Mouse (Mus musculus) cerebellum, adult 9-10 months (tissue): ENCODE measurements around the gene Slc10a6.

Source experiments
- DNase-seq: peaks from one replicate; pipeline ENCODE4 v3.0.0; 2022

Slc10a6 gene

DNA sequence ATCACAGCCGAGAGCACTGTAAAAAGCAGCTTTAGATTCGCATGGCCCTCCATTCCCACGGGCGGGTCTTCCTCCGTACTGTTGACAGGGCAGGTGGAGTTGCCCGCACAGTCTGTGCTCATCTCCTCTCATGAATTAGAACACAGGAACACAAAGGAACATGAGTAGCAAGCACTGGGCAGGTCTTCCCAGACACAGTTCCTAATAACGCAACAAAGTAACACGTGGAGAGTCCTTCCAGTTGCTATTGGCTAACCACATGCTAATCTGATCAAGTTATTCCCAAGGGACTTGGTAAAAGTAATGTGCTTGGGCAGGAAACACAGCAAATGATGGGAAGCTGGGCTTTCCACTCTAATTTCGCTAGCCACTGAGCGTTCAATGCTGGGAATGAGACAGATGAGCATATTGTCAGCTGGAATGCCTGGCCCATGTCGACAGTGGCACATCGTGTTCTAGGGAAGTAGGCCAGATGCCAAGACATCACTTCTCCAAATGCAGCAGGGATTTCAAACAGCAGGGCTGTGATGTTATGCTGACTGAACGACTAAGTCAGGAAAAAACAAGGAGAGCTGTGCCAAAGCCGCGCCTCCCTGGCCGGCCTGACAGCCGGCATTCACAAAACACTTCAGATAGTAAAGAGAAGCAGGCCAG, at the start of gene Slc10a6:
TSS of gene Slc10a6 (minus strand) at position 293 of the 654 bp plus-strand sequence.
- DNase-seq, result peak; percentile 3

DNA sequence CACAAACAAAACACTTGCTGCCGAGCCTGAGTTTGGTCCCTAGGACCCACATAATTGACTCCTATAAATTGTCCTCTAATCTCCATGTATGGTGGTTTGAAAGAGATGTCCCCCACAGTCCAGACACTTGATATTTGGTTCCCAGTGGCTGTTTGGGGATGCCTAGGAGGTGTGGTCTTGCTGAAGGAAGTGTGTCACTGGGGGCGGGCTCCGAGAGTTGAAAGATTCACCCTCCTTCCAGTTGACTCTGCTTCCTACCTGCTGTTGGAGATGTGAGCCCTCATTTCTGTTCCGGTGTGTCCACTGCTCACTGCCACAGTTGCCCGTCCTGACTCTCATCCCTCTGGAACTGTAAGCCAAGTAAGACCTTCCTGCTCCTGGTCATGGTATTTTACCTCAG, 49.8 kb upstream of the Slc10a6 start:
- no peak for DNase-seq

DNA sequence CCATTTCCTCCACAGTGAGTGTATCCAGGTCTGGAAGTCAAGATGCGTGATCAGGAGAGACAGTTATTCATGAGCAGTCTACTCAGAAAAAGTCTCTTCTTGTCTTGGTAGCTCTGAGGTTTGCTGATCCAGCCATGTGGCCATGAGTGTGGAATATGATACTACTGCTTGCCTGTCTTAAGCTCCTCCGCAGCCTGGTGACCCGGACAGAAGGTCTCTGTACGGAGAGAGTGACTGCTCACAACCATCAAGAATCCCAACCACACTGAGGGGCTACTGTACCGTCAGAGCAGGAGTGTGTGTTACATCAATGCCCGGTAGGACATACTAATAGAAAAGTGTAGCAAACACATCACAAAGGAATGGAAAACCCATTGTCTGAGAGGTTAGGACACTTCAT, 48.7 kb upstream of the Slc10a6 start:
- DNase-seq, result no peak

DNA sequence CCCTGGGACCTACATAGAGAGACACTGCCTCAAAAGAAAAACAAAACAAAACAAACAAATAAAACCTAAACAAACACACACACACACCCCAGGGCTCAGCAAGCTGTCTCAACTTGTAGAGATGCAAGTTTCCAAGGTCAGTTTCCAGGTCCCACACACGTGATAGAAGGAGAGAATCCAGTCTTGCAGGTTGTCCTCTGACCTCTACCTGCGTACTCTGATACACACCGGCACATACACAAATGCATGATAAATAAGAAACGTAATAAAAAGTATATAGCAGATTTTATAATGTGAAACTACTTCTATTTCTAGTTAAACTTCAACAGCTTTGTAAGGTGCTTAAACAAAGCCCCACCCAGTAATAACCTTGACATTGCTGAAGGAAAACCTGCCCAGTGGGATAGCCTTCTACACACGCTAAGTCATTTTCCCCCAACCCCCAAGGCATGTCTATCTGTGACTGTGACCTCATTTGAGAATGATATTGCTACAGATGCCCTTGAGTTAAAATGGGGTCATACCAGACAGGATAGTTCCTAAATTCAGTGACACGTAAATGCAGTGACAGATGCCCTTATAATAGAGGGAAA, 47.2 kb upstream of the Slc10a6 start:
- DNase-seq, result no peak

DNA sequence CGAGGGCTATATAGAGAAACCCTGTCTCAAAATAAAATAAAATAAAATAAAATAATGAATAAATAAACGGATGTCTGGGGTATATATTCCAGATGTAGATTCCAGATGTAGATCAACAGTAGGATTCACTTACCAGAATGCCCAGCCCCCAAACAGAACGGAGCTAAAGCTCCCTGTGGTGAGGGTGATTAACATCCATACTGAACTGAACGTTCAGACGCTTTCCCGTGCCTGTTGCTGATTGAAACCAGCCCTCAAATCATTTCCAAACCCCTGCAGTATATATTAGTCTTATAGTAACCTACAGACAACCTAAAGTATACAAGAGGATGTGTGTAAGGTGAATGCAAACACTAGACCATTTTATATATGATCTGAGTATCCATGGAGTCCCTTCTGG, 45.3 kb upstream of the Slc10a6 start:
- DNase-seq, result no peak

DNA sequence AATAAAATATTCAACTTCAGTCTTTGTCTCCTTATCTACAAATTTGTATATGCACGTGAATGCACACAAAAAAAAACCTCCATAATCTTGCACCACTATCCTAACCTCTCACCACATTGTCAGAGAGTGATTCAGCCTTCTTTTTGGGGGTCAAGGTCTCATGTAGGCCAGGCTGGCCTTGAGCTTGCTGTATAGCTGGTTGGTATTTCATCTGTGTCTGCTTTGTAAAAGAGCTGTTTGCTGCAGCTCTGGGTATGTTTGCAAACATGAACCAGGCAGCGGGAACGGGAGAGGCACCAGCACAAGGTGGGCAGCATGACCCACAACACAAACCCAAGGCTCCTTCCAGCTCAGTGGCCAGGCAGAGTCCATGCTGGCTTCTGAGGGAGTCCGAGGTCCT, 44.4 kb upstream of the Slc10a6 start:
- no peak for DNase-seq

DNA sequence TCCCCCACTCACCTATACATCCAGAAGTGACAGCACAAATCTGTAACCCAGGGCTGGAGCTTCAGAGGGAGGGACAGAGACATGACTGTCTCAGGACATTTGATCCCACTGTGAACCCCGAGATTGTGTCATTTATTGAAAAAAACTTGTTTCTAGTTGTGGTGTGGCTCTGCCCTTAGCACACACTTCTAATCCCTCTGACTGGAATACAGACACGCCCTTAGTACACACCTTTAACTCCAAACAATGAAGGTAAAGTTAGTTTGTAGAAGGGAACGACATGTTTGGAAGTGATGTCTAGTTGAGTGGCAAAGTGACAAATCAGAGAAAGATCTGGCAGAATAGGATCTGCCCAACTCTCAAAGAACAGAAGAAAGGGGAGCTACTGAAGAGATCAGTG, 42.7 kb upstream of the Slc10a6 start:
- no peak for DNase-seq

DNA sequence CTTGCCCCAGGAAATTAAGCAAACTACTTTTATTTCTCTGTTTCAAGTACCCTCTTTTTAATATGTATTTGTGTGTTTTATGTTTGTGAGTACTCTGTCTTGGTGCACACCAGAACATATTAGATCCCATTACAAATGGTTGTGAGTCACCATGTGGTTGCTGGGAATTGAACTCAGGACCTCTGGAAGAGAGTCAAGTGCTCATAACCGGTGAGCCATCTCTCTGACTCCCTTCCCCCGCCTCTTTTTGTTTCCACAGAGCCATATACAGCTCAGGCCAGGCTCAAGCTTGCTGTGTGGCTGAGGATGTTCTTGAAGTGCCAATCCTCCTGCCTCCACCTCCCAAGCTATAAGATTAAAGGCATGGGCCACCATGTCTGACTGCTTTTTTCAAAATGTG, 36.7 kb upstream of the Slc10a6 start:
- DNase-seq, result no peak

DNA sequence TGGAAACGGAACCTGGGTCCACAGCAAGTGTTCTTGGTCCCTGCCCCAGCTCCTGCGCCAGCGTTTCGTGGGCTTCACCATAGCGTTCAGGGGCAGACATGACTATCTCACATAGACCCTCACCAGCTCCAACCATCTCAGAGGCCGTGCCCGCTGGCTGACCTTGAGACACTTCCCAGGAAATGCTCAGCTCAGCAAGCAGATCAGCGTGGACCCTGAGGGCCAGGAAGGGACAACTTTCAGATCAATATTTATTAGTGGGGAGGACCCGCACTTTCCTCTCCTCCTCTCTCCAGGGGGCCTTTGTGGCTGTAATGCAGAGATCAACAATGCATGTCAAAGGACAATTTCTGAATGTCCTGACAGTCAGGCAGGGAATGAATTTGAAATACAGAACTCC, 35.7 kb upstream of the Slc10a6 start:
- DNase-seq, result no peak

DNA sequence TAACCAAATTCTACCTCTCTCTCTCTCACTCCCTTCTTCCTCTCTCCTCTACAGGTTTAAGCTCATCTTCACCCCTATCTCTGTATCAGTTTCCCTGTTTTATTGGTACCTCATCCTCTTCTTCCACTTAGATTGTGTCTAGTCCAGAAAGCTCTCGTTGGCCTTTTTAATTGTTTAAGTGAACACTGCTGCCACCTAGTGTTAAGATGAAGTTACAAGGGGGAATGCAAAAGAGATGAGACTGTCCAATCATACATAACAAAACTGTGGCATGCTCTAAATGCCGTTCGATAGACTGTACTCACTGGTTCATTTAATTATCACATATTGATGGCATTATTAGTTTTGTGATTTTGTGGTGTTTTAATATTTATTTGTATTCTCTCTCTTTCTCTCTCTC, 30.4 kb upstream of the Slc10a6 start:
- DNase-seq, result peak; percentile 56

DNA sequence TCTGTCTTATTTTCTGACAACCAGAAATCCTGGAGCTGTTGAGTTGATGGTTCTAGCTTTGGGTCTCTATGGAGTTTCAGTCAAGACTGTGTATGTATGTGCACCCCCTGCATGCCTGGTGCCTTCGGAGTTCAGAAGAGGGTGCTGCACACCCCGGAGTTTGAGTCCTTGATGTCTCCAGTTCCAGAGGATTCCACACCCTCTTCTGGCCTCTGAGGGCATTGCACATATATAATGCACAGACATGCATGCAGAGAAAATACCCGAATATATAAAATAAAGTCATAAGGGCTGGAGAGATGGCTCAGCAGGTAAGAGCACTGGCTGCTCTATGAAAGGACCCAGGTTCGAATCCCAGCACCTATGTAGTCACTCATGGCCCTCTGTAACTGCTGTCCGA, 29.7 kb upstream of the Slc10a6 start:
- no peak for DNase-seq

DNA sequence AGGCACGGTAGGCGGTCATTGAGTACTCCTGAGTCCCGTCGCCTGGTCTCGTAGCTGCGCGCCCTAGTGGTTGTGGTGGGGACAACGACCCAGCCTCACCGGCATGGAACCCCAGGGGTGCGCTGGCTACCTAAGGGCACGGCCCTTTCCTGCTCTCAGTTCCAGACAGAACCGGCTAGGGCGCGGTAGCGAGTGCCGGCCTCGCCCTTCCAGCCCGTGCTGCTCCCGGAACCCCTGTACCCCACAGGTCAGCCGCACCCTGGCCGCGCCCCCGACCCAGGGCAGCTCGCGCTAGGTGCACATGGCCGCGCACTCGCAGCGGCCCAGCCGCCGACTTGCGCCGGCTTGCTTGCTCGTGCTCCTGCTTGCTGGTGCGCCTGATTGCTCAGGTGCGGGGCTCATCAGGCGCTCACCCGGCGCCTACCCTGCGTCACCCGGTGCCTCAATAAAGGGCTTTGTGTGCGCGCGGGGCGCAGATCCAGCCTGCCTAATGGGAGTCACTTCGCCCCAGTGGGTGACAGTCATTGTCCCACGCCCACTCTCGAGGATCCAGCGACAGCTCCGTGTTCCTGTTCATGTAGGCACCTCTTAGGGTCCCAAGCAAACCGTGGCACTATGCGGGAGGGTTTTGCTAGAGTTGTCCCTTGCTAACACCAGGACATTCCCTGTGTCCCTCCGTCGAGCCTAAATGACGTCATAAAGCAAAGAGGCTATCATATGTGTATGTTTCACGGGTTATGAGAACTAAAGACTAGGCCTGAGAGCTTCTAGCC, 26.3 kb upstream of the Slc10a6 start, which contains the start of gene 1700016H13Rik:
TSS of gene 1700016H13Rik (minus strand) at position 665 of the 773 bp plus-strand sequence.
- DNase-seq, result no peak

DNA sequence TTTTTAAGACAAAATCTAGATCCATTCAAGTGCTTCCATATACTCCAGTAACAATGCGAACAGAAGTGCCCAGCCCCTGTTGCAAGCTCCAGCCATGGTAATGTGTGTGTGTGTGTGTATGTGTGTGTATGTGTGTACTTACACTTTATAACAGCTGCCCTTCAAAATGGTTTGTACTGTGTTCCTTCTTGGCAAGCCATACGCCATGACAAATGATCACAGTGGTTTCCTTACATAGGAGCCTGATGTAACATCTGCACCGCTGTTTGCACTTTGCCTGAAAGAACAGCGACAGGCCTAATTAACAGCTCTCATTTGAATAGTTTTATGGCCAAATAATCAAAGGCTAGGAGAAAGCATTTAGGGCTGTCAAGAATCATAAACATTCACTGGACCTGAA, 25.6 kb upstream of the Slc10a6 start:
- no peak for DNase-seq

DNA sequence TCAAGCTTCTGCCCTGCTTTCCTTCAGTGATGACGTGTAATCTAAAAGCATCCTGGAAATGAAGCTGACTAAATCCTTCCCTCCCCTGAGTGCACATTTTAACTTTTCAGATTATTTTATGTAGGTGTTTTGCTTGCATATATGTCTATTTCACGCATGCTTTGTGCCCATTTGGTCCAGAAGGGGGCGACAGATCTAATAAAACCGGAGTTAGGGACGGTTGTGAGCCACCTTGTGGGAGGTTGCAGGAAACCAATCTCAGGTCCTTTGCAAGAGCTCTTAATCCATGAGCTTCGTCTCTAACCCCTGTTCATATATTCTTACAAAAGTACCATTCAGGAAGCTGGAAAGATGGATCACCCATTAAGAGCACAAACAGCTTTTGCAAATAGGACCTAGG, 25.0 kb upstream of the Slc10a6 start:
- DNase-seq, result no peak

DNA sequence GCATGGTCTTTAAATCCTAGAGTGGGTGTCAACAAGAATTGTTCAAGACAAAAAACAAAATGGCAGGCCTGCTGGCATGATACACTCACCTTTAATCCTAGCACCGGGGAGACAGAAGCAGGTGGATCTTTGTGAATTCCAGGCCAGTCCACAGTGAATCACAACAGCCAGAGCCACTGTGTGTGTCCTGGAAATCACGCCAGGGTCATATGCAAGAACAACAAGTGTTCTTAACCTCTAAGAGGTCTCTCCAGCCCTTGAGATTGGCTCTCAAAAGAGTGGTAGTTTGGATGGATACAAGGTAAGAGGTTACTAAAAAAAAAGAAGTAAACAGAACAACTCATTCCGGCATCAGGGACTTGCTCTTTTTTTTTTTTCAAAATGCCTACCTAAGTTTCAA, 18.1 kb upstream of the Slc10a6 start:
- DNase-seq, result no peak

DNA sequence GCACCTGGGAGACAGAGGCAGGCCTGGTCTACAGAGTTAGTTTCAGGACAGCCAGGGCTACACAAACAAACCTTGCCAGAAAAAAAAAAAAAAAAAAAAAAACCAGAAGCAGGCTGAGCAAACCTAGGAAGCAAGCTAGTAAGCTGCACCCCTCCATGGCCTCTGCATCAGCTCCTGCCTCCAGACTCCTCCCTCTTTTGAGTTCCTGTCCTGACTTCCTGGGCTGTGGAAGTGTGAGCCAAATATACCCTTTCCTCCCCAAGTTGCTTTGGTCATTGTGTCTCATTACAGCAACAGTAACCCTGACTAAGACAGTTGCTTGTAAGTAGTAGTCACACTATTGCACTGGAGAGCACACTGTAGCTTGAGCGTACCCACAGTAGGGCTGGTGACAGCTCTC, 15.0 kb upstream of the Slc10a6 start:
- no peak for DNase-seq

DNA sequence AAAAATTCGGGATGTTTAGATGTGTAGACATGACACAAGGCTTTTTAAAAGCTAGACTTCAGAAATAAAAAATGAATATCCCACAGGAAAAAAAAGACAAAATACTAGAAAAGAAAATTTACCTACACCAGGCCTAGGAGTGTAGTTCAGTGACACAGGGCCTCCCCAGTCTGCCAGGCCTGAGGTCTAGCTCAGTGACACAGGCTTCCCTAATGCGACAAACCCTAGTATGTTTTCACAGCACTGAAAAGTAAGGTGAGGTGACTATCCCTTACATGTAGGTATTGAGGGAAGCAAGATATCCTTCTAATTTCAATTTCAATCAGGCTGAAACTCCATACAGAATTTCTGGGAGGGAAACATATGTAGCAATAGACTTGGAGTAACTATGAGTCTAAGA, 8.0 kb upstream of the Slc10a6 start:
- DNase-seq, result no peak

DNA sequence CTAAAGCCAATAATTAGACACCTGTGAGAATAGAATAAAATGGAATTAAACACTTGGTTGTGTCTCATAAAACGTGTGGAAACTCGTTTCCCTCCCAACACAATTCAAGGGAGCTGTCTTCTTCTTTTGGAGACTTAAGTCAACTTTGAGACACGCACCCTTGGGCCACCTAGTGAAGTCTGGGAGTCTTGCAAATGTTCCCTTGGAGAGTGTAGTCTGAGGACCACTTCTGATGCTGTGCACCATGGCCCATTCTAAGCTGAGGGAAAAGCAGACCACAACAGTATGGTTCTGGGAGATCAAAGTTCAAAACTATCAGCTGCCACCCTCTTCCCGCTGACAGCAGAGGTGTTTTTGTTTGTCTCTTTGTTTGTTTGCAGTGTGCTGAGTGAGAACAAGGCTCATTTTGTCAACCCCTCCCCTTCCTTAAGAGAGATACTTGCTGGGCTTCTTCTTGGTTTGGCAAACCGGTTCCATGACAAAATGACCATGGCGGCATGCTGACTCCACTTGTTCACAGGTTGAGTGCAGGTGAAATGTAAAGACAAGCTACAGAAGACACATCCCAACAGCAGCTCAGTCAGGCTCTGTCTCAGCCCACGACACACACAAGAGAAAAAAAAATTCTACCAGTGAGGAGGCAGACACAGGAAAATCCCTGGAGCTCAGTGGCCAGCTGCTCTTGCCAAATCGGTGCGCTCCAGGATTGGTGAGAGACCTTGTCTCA, 814 bp upstream of the Slc10a6 start:
- no peak for DNase-seq

DNA sequence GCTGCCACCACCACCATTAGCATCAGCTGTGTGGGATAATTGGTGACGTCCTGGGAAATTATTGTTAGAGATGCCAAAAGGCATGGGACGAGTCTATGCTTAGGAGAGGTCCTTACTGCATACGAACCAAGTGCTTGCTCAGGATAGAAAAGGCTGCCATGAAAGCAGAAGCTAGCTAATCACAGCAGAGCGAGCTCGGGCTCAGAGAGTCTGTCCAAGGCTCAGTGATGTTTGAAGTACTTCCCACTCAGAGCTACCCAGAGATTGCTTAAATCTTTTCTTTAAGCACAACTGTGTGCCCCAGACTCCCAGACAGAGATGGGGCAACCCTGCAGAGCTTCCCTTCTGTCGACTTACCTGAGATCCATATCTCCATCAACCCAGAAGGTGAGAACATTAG, 704 bp downstream of the Slc10a6 start:
- no peak for DNase-seq

DNA sequence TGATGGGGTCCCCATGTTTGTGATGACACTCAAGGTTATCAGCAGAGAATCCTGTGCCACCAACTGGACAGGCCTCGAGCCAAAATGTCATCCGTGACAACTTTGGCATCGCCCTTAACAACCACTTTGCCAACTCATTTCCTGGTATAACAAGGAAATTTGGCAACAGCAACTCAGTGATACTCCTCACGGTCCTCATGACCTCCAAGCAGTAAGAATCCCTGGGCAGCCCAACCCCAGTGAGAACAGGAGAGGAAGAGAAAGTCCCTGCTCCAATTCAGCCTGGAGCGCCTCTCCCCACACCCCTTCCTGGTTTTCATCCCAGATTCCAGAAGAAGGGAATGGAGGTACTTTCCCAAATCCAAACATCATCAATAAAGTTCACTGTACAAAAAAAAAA, 4.4 kb downstream of the Slc10a6 start:
- no peak for DNase-seq

DNA sequence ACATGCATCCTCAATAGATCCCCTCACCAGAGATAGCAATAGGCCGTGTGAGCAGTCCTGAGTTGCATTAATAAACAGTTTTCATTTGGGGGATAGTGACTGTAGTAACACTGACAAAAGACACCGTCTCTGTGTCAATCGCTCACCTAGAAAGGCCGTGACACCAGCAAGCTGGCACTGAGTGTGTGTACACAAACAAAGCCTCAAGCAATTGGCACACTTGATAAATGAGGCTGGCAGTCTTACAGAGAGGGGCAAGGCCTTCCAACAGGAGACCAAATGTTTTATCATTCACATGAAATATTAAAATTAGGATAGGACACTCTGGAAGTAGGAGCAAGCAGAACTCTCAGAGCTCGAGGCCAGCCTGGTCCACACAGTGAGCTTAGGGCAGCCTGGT, 6.9 kb downstream of the Slc10a6 start:
- DNase-seq, result no peak

DNA sequence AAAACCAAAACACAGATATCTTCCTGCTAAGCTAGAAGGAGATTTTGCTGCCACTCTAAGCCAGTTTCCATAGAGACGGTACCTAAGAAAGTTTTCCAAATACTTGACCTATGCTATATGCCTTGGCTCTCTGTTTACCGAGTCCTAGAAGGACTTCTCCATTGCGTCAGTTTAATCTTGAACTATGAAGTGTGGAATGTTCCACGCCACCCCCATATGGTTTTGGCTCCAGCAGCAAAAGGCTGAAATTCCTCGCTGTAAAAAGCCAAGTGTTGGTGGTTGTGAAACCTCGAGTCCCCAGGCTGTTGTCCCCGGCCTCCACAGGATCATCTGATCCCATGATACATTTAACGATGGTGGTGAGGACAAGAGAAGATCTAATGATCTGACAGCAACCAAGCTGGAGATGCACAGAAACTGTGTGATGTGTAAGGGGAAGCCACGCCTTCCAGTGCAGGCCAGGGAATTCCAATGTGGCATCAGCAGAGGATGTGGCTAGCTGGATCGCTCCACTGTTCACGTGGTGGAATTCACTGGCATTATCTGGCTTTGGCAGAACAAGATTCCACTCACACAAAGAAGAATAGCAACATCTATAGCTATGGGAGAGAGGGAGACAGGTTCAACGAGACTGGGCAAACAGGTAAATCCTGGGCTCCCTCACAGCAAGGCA, 8.8 kb downstream of the Slc10a6 start:
- no peak for DNase-seq

DNA sequence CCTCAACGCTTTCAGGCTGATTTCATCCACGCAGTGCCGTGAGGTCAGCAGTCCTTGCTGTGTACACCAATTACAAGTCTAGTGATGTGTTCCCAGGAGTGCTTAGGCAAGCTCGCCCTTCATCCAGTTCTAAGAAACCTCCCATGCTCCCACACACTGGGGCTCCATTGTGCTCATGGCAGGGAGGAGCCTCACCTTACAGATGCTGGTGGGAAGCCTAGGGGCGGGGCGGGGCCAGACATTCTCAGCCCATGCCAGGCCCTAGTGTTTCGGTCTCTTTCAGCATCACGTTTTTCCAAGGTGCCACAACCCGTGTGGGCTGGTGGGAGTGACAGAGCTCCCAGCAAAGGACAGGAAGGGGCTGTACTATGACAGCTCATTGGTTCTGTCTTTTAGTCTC, 12.0 kb downstream of the Slc10a6 start:
- DNase-seq, result no peak
